Mouse (Mus musculus) gastrocnemius, postnatal 10 days (tissue): Measurements from ENCODE around the gene Ilkap. TPM values are rescaled to one million over a fixed set of nuclear protein-coding genes. Genes with fewer than 3 reads are reported as not detected.
A peak's percentile ranks its signal among the peaks of the same experiment; 100 is the strongest.

Experiments used
- DNase-seq: peaks from one replicate; pipeline ENCODE4 v3.0.0; 2021; ENCODE audit warnings: mixed read lengths
- long read RNA-seq, 2 experiments: library from polyadenylated mRNA; stranded (forward); transcript quantifications; one replicate each; pipeline ENCODE4 v2.0.0; 2021
- total RNA-seq, 2 experiments: library from RNA; stranded (reverse); gene quantifications; 2 replicates each; pipeline ENCODE4 v1.2.3; 2021

Ilkap gene
- total RNA-seq, result 10 to 100 TPM; 48.2 to 49.3 TPM
- long read RNA-seq, experiment 1, transcript Ilkap-201 (12 exons, 1,368 nt), result major isoform, 36 of 64 reads
- long read RNA-seq, experiment 1, partial matches to known transcripts, result 1 of 64 reads
- long read RNA-seq, experiment 1, other reads (novel, unspliced or antisense), result 27 of 64 reads
- long read RNA-seq, experiment 2, transcript Ilkap-201 (12 exons, 1,368 nt), result major isoform, 47 of 67 reads
- long read RNA-seq, experiment 2, partial matches to known transcripts, result 1 of 67 reads
- long read RNA-seq, experiment 2, other reads (novel, unspliced or antisense), result 18 of 67 reads

GRCm38 (mm10) chr1:91398260-91399062, at the start of gene Ilkap:
Gene Ilkap, minus strand, starts transcription at chr1:91398815.
- DNase-seq, result peak; percentile 85

DNA sequence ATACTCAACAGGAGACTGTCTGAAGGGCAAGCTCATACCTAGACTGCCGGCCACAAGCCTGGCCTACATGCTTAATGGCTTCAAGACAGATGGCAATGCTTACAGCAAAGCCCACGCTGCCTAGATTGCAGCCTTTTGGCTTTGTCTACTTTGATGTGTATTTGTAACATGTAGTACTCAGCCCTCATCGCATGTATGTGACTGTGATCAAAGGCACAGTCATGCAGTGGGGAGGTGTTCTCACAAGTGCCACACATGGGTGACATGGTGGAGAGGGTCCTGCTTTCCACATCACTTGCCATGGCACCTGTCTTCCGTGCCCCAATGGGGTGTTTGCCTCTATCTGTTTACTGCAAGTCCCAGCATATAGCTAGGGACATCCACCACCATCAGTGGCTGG, 47.9 kb upstream of the Ilkap start:
- no peak for DNase-seq

GRCm38 (mm10) chr1:91446060-91446459, 47.4 kb upstream of the Ilkap start:
- DNase-seq, result no peak

GRCm38 (mm10) chr1:91444841-91445830, 46.5 kb upstream of the Ilkap start:
- DNase-seq, result no peak

GRCm38 (mm10) chr1:91442350-91442990, 43.9 kb upstream of the Ilkap start:
- no peak for DNase-seq

- DNase-seq, result no peak
Measured at GRCm38 (mm10) chr1:91441855-91442254, 43.2 kb upstream of the Ilkap start.

DNA sequence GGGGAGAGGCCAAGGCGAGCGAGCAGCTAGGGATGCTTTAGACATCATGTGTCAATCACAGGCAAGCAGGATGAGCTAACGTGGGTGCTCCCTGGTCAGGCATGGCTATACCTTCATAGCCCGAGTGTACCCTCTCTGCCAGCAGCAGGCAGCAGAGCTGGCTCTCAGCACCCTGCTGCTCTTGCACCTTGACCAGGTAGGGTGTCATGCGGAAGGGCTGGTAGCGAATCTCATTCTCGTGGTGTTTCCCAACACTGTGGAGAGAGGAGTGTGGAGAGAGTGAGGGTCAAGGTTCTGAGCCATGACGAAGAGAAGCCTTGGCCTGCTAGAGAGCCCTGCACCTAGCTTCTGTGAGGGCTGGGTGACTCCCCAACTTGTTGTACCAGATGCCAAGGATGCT, 41.2 kb upstream of the Ilkap start:
- DNase-seq, result no peak

DNA sequence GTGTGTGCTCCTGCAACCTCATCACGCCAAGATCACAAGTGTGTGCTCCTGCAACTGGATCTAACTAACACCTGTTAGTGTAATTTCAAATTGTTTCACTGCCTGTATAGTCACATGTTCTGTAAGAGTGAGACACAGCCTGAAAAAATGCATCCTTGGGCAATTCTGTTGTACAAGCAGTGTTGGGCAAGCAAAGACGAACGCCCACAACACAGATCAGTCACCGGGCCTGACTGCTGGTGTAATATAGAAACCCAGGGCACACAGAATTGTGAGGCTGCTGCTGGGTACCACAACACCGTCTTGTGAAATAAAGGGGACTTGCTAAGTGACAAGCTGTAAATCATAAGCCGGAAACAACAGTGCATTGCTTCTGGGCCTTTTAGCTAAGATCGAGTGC, 39.0 kb upstream of the Ilkap start:
- DNase-seq, result no peak

DNA sequence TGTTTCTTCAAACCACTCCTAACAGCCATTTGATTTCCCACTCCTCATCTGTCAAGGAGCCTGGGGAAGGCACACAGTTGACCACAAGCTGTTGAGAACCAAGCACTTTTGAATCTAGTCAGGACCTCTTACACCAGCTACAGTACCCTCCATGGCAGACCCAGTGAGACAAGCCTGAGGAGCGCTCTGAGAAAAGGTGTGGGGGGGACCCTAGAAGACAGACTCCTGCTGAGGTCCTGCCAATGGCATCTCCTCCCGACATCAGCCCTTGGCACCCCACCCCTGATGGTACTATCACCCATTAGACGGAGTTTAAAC, 38.4 kb upstream of the Ilkap start:
- no peak for DNase-seq

DNA sequence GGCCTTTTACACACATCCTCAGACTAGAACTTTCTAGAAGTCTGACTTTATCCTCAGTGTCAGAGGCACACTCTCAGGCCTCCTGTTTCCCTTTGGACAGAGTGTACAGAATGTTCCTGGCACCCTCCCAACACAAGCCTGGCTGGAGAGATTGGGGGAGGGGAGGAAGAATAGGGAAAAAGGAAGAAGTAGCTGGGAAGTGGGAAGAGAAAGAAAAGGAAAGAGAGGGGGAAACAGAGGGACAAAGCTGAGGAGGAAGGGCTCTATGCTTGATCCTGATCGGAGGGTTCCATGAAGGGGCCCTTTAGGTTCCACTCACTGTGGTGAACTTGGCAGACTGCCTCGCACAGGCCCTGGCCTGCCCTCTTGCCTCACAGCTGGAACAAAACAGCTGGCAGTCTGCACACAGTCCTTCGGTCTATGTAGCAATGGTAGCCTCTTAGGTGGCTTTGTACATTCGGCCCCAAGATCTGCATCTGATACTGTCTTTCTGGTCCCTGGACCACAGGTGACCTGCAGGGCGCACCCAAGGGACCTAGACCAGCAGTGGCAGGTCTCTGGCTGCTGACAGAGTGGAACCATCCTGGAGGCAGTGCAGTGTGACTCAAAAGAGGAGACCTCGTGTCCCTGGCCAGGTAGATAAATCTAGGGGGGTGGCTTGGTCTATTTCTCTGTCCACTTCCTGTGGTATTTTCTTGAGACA, 37.9 kb upstream of the Ilkap start:
- DNase-seq, result peak; percentile 74

GRCm38 (mm10) chr1:91435606-91436130, 37.1 kb upstream of the Ilkap start:
- DNase-seq, result no peak

DNA sequence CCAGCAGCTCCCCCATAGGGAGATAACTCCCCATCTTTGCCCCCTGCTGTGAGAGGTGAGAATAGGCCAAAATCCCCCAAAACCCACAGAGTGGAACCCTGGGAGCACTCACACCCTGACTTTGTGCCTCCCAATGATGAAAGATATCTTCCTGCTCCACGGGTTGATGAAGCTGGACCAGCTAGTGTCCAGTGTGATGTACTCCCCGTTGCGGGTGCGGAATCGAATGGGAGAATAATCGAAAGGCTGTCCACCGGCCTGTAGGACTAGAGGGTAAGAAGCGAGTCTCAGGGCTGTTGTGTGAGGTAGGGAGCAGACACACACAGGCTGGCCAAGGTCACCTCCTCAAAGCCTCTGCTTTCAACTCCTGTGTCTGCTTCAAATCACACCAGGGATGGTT, 36.3 kb upstream of the Ilkap start:
- DNase-seq, result no peak

DNA sequence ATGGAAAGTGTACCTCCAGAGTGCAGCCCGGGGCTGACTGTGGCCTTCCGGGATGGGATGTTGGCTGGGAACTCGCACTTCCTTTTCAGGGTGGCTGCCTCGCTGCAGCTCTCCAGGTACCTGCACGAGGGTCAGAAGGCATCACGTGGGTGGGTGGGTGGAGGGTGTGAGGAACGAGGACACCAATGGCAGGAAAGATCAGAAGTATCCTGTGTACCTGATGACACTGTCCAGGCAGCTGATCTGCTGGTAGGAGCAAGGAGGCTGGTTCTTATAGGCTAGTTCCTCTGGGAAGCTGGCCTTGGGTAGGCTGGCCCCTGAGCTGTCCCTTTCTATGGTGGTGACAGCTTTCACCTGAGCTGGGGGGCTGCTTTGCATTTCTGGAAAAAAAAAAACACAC, 32.1 kb upstream of the Ilkap start:
- no peak for DNase-seq

GRCm38 (mm10) chr1:91429212-91429611, 30.6 kb upstream of the Ilkap start:
- no peak for DNase-seq

GRCm38 (mm10) chr1:91428614-91429013, 30.0 kb upstream of the Ilkap start:
- peak; percentile 88 for DNase-seq

- no peak for DNase-seq
Measured at GRCm38 (mm10) chr1:91426397-91426796, 27.8 kb upstream of the Ilkap start.

GRCm38 (mm10) chr1:91420601-91421065, 22.0 kb upstream of the Ilkap start:
- DNase-seq, result no peak

DNA sequence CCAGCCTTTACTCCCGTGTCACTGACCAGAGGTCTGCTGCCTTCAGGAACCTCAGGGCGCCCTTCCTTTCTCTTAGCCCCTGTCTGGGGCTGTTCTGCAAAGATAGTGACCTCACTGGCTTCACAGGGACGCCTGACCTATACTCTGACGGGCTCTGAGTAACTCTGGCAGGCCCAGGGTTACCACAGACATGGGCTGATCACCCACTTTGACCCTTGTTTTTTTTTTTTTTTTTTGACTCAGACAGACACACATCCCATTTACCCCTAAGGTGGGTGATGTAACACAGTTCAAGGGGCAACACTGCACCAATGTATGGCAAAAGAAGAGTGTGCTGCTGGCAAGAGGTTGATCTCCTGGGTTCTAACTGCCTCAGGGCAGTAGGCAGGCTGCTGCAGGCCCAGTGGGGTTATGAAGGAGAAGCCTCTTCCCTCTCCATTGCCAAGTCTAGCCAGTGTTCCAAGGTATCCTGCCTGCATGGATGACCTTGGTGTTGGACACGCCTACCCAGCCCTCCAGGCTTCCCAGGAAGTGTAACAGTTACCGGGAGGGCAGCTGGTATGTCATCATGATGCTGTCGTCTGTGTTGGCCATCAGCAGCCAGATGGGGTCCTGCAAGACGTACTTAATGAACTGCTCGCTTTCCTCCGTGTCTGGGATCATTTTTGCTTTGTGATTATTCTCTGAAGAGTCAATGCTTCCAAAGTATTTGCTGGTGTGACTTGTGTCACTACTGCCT, 21.4 kb upstream of the Ilkap start:
- no peak for DNase-seq

GRCm38 (mm10) chr1:91417991-91418390, 19.4 kb upstream of the Ilkap start:
- no peak for DNase-seq

DNA sequence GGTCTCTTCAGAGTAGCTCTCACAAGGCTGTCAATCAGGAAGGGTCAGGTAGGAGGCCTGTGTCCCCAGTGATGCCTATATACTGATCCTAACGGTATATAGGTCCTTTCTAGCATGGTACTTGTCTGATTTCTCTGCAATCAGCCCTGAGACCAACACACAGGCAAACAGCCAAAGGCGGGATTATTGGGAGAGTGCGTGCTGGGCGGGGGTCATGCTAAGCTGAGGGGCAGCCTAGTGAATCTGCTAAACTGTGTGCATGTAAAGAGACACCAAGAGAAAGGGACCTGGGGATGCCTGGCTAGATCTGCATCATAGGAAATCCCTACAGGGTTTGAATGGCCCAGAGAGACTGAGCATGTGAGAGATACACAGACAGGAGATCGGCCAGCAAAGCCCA, 16.7 kb upstream of the Ilkap start:
- DNase-seq, result no peak
